Mouse (Mus musculus) liver, embryonic 15.5 days (tissue): ENCODE results near the gene Fam229b. TPM values are rescaled to one million over a fixed set of nuclear protein-coding genes. Genes with fewer than 3 reads are reported as not detected.
A peak's percentile ranks its signal among the peaks of the same experiment; 100 is the strongest.

Experiments
- ATAC-seq: fragments of 200-750 bp; cut with Nextera tagmentation; 2 replicates; pipeline ENCODE4 v1.8.0; 2017; ENCODE audit warnings: moderate number of reproducible peaks, mild to moderate bottlenecking, moderate library complexity; ENCODE audit not compliant: insufficient read depth
- H3K27ac ChIP-seq: fragments of 300-500 bp; sonication (generic); replicated peaks from 2 replicates; pipeline ENCODE4 v1.5.1; 2015; ENCODE audit warnings: mild to moderate bottlenecking, inconsistent platforms
- H3K27me3 ChIP-seq: fragments of 300-500 bp; sonication (generic); 2 replicates; pipeline ENCODE4 v1.6.1; 2015; ENCODE audit warnings: mild to moderate bottlenecking, inconsistent platforms
- H3K36me3 ChIP-seq: fragments of 300-500 bp; sonication (generic); replicated peaks from 2 replicates; pipeline ENCODE4 v1.6.1; 2015; ENCODE audit warnings: moderate library complexity, mild to moderate bottlenecking, inconsistent platforms
- H3K4me1 ChIP-seq: fragments of 300-500 bp; sonication (generic); replicated peaks from 2 replicates; pipeline ENCODE4 v1.6.1; 2015; ENCODE audit warnings: inconsistent platforms
- H3K4me2 ChIP-seq: fragments of 300-500 bp; sonication (generic); 2 replicates; pipeline ENCODE4 v1.6.1; 2015; ENCODE audit warnings: moderate library complexity, mild to moderate bottlenecking, inconsistent platforms
- H3K4me3 ChIP-seq: fragments of 300-500 bp; sonication (generic); replicated peaks from 2 replicates; pipeline ENCODE4 v1.5.1; 2015; ENCODE audit warnings: mild to moderate bottlenecking, inconsistent platforms
- H3K9ac ChIP-seq: fragments of 300-500 bp; sonication (generic); 2 replicates; pipeline ENCODE4 v1.6.1; 2015; ENCODE audit warnings: moderate library complexity, mild to moderate bottlenecking, inconsistent platforms
- H3K9me3 ChIP-seq: fragments of 300-500 bp; sonication (generic); replicated peaks from 2 replicates; pipeline ENCODE4 v1.6.1; 2016; ENCODE audit warnings: inconsistent platforms
- WGBS: fragments of 180-500 bp; shearing (Covaris S2); methylation state at CpG from one replicate; pipeline ENCODE4 v1.1.7; 2015; ENCODE audit warnings: mixed read lengths; ENCODE audit not compliant: insufficient replicate concordance; 5-methylcytosine and 5-hydroxymethylcytosine counted together
- polyA plus RNA-seq: library from polyadenylated mRNA; unstranded; fragments of >200 nt; fragmentation: Nextera tagmentation; extraction: Ambion mirVana; gene quantifications from 2 replicates; pipeline ENCODE4 v1.2.1, GENCODE M21; 2015

The Fam229b gene
- 0.89 and 0.91 TPM in 2 replicates for polyA plus RNA-seq

DNA sequence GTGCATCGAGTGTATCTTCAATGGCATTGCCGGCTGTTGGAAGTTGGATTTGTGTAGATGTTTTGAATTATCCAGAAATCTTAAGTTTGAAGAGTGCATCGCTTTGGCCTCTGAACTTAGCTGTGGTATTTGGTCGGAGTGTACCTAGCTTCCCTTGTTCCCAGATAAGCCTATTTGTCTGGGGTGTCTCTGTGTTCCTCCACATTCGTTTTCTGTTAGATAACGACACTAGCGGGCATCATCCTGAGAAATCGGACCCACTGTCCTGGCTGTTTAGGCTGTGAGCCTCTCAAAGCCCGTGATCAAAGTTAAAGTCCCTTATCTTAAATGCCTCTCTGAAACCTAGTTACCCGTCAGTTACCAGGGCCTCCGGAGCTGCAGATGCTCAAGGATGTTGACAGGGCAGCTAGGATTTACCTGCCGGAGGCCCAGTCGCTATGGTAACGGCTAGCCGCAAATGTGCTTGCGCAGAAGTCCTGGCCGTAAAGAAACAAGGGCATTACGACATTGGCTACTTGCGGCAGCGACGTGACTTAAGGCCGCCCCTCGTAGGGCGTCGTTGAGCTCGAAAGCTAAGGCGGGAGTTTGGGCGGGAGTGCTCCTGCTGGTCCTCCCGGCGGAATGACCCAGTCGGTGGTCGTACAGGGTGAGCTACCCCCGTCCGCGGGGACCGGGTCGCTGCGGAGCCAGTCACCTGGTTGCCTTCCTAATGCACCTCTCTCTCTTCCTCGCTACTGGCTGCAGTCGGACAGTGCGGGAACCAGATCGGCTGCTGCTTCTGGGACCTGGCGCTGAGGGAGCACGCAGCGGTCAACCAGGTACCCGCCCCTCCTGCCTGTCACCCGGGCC is at the start of gene Fam229b, which contains the start of gene Tube1:
TSS of gene Fam229b (minus strand) at position 453 of the 849 bp plus-strand sequence.
TSS of gene Tube1 (plus strand) at position 515 of the 849 bp plus-strand sequence.
- Histone ChIP-seq H3K9me3 (no peaks in the 10 kb centered on the region), H3K4me1 (peaks cover 16% of the 10 kb centered on the region; the same call in 1 of the 2 replicates), H3K4me3 (peak within 1 kb of the TSS; percentile 72), H3K4me2 (peak within 1 kb of the TSS; percentile 83), H3K27me3 (no peaks in the 10 kb centered on the region), H3K36me3 (peaks cover 4% of the 10 kb centered on the region; the same call in 1 of the 2 replicates), H3K9ac (peak within 1 kb of the TSS; percentile 72), H3K27ac (peak within 1 kb of the TSS; percentile 59)
- WGBS = 4% methylated on average over 47 of the region's 47 CpGs
- peak; percentile 88 for ATAC-seq

GRCm38 (mm10) chr10:39176981-39177380 is 43.3 kb upstream of the Fam229b start:
- 40% methylated on average over 5 of the region's 5 CpGs for WGBS
- Histone ChIP-seq H3K27me3 (peaks cover 10% of the 10 kb centered on the region; the same call in 1 of the 2 replicates), H3K4me2 (no peak overlapping the region), H3K9ac (no peak overlapping the region), H3K9me3 (no peaks in the 10 kb centered on the region), H3K27ac (no peak overlapping the region), H3K4me3 (no peak overlapping the region), H3K4me1 (peaks cover 13% of the 10 kb centered on the region), H3K36me3 (no peaks in the 10 kb centered on the region)
- no peak for ATAC-seq

- 19% methylated on average over 13 of the region's 13 CpGs for WGBS
- no peak overlapping the region for H3K27ac ChIP-seq
Observed at GRCm38 (mm10) chr10:39173077-39173476, 39.4 kb upstream of the Fam229b start.

DNA sequence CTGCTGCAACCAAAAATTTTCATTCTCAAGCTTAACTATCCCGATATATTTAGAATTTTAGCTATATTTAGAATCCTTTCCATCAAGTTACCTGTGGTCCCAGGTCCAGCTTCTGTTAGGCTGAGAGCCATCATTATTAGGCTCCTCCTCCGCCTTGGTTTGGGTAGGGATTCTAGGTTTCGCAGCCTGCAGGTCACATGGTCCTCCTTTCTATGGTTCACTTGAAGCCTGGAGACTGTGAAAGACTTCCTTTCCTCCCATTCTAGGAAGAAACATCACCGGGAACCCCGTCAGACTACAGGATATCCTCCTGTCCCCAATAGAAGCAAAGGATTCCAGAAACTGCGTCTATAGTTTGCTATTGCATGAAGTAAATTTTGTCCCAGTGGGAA is 38.8 kb upstream of the Fam229b start:
- H3K9ac ChIP-seq = no peak overlapping the region
- no peak overlapping the region for H3K4me3 ChIP-seq
- no peaks in the 10 kb centered on the region for H3K9me3 ChIP-seq
- no peak overlapping the region for H3K27ac ChIP-seq
- H3K36me3 ChIP-seq = no peaks in the 10 kb centered on the region
- 43% methylated on average over 6 of the region's 6 CpGs for WGBS
- no peak for ATAC-seq
- peak overlapping the region; percentile 18; the same call in 1 of the 2 replicates for H3K4me2 ChIP-seq
- peaks cover 33% of the 10 kb centered on the region for H3K4me1 ChIP-seq
- peaks cover 23% of the 10 kb centered on the region for H3K27me3 ChIP-seq

More at GRCm38 (mm10) chr10:39173077-39173476, 39.4 kb upstream of the Fam229b start:
- Histone ChIP-seq H3K9me3 (no peaks in the 10 kb centered on the region), H3K27me3 (peaks cover 20% of the 10 kb centered on the region), H3K4me2 (peak overlapping the region; percentile 18), H3K36me3 (no peaks in the 10 kb centered on the region), H3K9ac (no peak overlapping the region), H3K4me1 (peaks cover 33% of the 10 kb centered on the region), H3K4me3 (no peak overlapping the region)
- ATAC-seq = no peak

- peak; percentile 73 for ATAC-seq
- Histone ChIP-seq H3K4me1 (peaks cover 33% of the 10 kb centered on the region), H3K27ac (peak overlapping the region; percentile 67; the same call in 1 of the 2 replicates), H3K4me3 (peak overlapping the region; percentile 55), H3K9me3 (no peaks in the 10 kb centered on the region), H3K4me2 (peak overlapping the region; percentile 79), H3K27me3 (peaks cover 30% of the 10 kb centered on the region), H3K36me3 (no peaks in the 10 kb centered on the region), H3K9ac (no peak overlapping the region)
- 15% methylated on average over 26 of the region's 26 CpGs for WGBS
Observed at GRCm38 (mm10) chr10:39171603-39172539, 38.2 kb upstream of the Fam229b start.

- Histone ChIP-seq H3K27ac (peak overlapping the region; percentile 67; the same call in 1 of the 2 replicates), H3K9me3 (no peaks in the 10 kb centered on the region), H3K4me1 (peaks cover 33% of the 10 kb centered on the region), H3K36me3 (no peaks in the 10 kb centered on the region), H3K27me3 (peaks cover 36% of the 10 kb centered on the region), H3K4me2 (peak overlapping the region; percentile 79), H3K9ac (no peak overlapping the region), H3K4me3 (peak overlapping the region; percentile 55)
- 0% methylated on average over 19 of the region's 19 CpGs for WGBS
- peak; percentile 77 for ATAC-seq
Observed at GRCm38 (mm10) chr10:39171134-39171533, 37.4 kb upstream of the Fam229b start.

- Histone ChIP-seq H3K9me3 (no peaks in the 10 kb centered on the region), H3K4me2 (peak overlapping the region; percentile 79), H3K27me3 (peaks cover 41% of the 10 kb centered on the region), H3K4me1 (peaks cover 35% of the 10 kb centered on the region), H3K36me3 (no peaks in the 10 kb centered on the region), H3K27ac (no peak overlapping the region), H3K4me3 (no peak overlapping the region), H3K9ac (no peak overlapping the region)
- ATAC-seq = no peak
- WGBS = 8% methylated on average over 6 of the region's 6 CpGs
Observed at GRCm38 (mm10) chr10:39170706-39171105, 37.0 kb upstream of the Fam229b start.

GRCm38 (mm10) chr10:39170181-39170580 is 36.5 kb upstream of the Fam229b start:
- Histone ChIP-seq H3K27ac (no peak overlapping the region), H3K4me1 (peaks cover 38% of the 10 kb centered on the region), H3K36me3 (no peaks in the 10 kb centered on the region), H3K9me3 (no peaks in the 10 kb centered on the region), H3K4me3 (no peak overlapping the region), H3K4me2 (0 out of 2 replicates have a peak overlapping the region, but pooled peaks have one; percentile 79), H3K9ac (no peak overlapping the region), H3K27me3 (peaks cover 45% of the 10 kb centered on the region)
- WGBS = 9% methylated on average over 8 of the region's 8 CpGs
- ATAC-seq = no peak

GRCm38 (mm10) chr10:39169642-39170041 is 35.9 kb upstream of the Fam229b start:
- H3K27me3 ChIP-seq = peaks cover 49% of the 10 kb centered on the region
- 40% methylated on average over 9 of the region's 9 CpGs for WGBS
- H3K9me3 ChIP-seq = no peaks in the 10 kb centered on the region
- no peaks in the 10 kb centered on the region for H3K36me3 ChIP-seq
- H3K4me2 ChIP-seq = no peak overlapping the region
- no peak for ATAC-seq
- H3K27ac ChIP-seq = no peak overlapping the region
- H3K4me1 ChIP-seq = peaks cover 33% of the 10 kb centered on the region
- no peak overlapping the region for H3K4me3 ChIP-seq
- no peak overlapping the region for H3K9ac ChIP-seq

DNA sequence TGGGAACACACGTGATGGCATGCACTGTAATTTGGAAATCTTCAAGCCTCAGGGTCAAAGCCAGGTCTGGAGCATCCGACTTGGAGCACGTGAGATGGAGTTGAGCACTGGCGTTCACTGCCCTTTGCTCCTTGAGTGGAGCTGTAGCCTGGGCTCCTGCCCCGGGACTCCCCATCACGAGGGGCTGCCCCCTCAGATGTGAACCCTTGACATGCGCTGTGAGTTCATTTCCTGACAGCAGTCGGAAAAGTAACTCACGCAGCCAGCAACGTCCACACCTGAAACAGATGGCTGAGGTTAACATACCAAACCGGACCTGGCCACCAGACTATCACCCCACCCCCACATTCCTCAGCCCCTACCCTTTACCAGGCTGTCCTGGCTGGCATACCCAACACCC is 33.9 kb upstream of the Fam229b start:
- no peak overlapping the region for H3K9ac ChIP-seq
- H3K27me3 ChIP-seq = peaks cover 49% of the 10 kb centered on the region
- no peak overlapping the region for H3K4me3 ChIP-seq
- no peak for ATAC-seq
- H3K4me2 ChIP-seq = no peak overlapping the region
- H3K9me3 ChIP-seq = no peaks in the 10 kb centered on the region
- peaks cover 33% of the 10 kb centered on the region for H3K4me1 ChIP-seq
- 62% methylated on average over 11 of the region's 11 CpGs for WGBS
- H3K36me3 ChIP-seq = no peaks in the 10 kb centered on the region
- H3K27ac ChIP-seq = no peak overlapping the region
